Mouse (Mus musculus): ENCODE data around the gene Parp6. TPM values are rescaled to one million over a fixed set of nuclear protein-coding genes. Genes with fewer than 3 reads are reported as not detected.

Gene Parp6
- total and polyA plus RNA-seq, 3 experiments, result 6.4 to 13.8 TPM; not detected in 1

DNA sequence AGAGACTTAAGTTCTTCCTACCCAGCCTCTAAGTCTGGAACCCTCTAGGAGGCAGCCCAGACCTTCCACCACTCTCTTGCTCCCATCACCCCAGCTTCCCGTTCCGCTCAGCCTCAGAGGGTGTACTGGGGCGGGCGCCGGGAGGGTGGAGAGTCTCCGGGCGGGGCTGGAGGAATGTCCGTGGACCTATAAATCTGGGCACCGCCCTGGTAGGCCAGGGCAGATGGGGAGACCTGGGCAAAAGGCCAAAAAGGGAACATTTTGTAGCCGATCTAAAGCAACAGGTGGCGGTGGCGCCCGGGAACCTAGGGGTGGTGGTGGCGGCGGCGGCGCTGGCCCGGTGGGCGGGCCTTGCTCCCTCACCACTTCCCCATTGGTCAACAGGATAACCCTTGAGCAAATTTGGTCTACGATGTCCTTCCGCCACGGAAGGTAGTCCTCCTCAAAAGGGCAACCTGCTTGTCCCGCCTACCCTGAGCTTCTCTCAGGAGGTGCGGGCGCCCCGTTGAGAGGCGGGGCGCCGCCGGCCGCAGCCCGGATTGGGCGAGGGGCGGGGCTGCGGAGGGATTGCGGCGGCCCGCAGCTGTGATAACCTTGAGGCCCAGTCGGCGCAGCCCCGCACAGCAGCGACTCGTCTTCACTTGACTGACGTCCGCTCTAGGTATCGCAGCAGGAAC is 39.0 kb downstream of the Parp6 start, which contains the start of gene Pkm:
Pkm (plus strand) TSS at position 411 of the 677 bp plus-strand sequence.
- peak within 1 kb of the TSS; percentile 73 to 93 for H3K4me3 ChIP-seq (ENCODE audit: control insufficient read depth in 1 of 2, insufficient read depth in 1 of 2, low read depth in 2 of 2, low read length in 2 of 2)
- peak; percentile 100 for DNase-seq (ENCODE audit: low read depth, low spot score)
- H3K36me3 ChIP-seq (ENCODE audit: control insufficient read depth in 1 of 2, insufficient read depth in 2 of 2, low read length in 2 of 2), result peaks cover 3 to 55% of the 10 kb centered on the region in 2 experiments; a peak in 3 of 4 replicates
- H3K4me1 ChIP-seq (ENCODE audit: control insufficient read depth in 1 of 2, insufficient read depth in 2 of 2, low read length in 2 of 2), result peaks cover 16 to 40% of the 10 kb centered on the region in 2 experiments
- peak within 1 kb of the TSS; percentile 82 for H3K27ac ChIP-seq (ENCODE audit: control insufficient read depth, low read depth, low read length)
- peaks cover 48% of the 10 kb centered on the region for H3K79me2 ChIP-seq (ENCODE audit: control insufficient read depth, insufficient read depth, low read length, poor library complexity)
- no peaks in the 10 kb centered on the region for H3K9me3 ChIP-seq (replicated peaks; ENCODE audit: insufficient read depth, low read length)
- H3K9ac ChIP-seq (ENCODE audit: control insufficient read depth, low read depth, low read length, poor library complexity, severe bottlenecking), result peak within 1 kb of the TSS; percentile 81
- no peaks in the 10 kb centered on the region for H3K27me3 ChIP-seq (ENCODE audit: control insufficient read depth in 1 of 2, insufficient read depth in 2 of 2, low read length in 2 of 2)
- TF ChIP-seq SIN3A (IDR thresholded peaks at IDR 0.05; ENCODE audit: low read length) (peak; percentile 84), NELFE (IDR thresholded peaks at IDR 0.05; ENCODE audit: low read depth, low read length) (peak; percentile 99), CHD2 (IDR thresholded peaks at IDR 0.05; ENCODE audit: low read length) (peak; percentile 62), RAD21 (IDR thresholded peaks at IDR 0.05; ENCODE audit: low read depth, low read length) (no peak), POLR2A (IDR thresholded peaks at IDR 0.05; ENCODE audit: control insufficient read depth in 1 of 2, insufficient read depth in 1 of 2, low read depth in 1 of 2, low read length in 2 of 2, poor library complexity in 1 of 2) (peak in 1 of 2 experiments; percentile 96), ETS1 (IDR thresholded peaks at IDR 0.05; ENCODE audit: low read depth, low read length) (peak; percentile 67), KAT2A (conservative IDR thresholded peaks at IDR 0.05; ENCODE audit: low read depth, low read length) (peak; percentile 83), ZC3H11A (IDR thresholded peaks at IDR 0.05; ENCODE audit: low read depth, low read length) (no peak), RCOR1 (IDR thresholded peaks at IDR 0.05; ENCODE audit: low read depth, low read length) (peak; percentile 65), NRF1 (IDR thresholded peaks at IDR 0.05; ENCODE audit: insufficient read depth, low read depth, low read length, poor library complexity, severe bottlenecking) (no peak), ZMIZ1 (IDR thresholded peaks at IDR 0.05; ENCODE audit: low read depth, low read length) (peak; percentile 96), SMC3 (IDR thresholded peaks at IDR 0.05; ENCODE audit: low read depth, low read length) (peak; percentile 6; the same call in 1 of the 2 replicates), ZKSCAN1 (IDR thresholded peaks at IDR 0.05; ENCODE audit: low read depth, low read length) (no peak), ZNF384 (IDR thresholded peaks at IDR 0.05; ENCODE audit: low read depth, low read length) (no peak), POLR2AphosphoS2 (IDR thresholded peaks at IDR 0.05; ENCODE audit: low read length) (peak; percentile 83), BHLHE40 (IDR thresholded peaks at IDR 0.05; ENCODE audit: borderline replicate concordance, low read depth, low read length) (peak; percentile 38; the same call in 1 of the 2 replicates), MAZ (IDR thresholded peaks at IDR 0.05; ENCODE audit: low read depth, low read length) (peak; percentile 75; the same call in 1 of the 2 replicates), GATA1 (IDR thresholded peaks at IDR 0.05; ENCODE audit: low read depth, low read length) (0 out of 2 replicates have a peak, but pooled peaks have one; percentile 31), TBP (IDR thresholded peaks at IDR 0.05; ENCODE audit: low read depth, low read length) (peak; percentile 92), MYC (IDR thresholded peaks at IDR 0.05; ENCODE audit: low read depth, low read length) (0 out of 2 replicates have a peak, but pooled peaks have one; percentile 44), MXI1 (IDR thresholded peaks at IDR 0.05; ENCODE audit: low read depth, low read length) (no peak; the same call in none of the 2 replicates), HCFC1 (IDR thresholded peaks at IDR 0.05; ENCODE audit: low read depth, low read length) (peak; percentile 74), CTCF (IDR thresholded peaks at IDR 0.05 in 2 of 3, conservative IDR thresholded peaks at IDR 0.05 in 1 of 3; ENCODE audit: control insufficient read depth in 1 of 3, insufficient read depth in 1 of 3, low read depth in 2 of 3, low read length in 3 of 3, poor library complexity in 1 of 3, severe bottlenecking in 1 of 3) (0 out of 6 replicates have a peak, but pooled peaks of 1 of the 3 experiments have one; percentile 1), TCF12 (IDR thresholded peaks at IDR 0.05; ENCODE audit: low read depth, low read length) (peak; percentile 54), MAX (IDR thresholded peaks at IDR 0.05; ENCODE audit: low read length) (peak; percentile 38; the same call in 1 of the 2 replicates), EP300 (IDR thresholded peaks at IDR 0.05; ENCODE audit: low read depth in 1 of 2, low read length in 2 of 2) (peak in 1 of 2 experiments; percentile 58; a peak in 3 of 4 replicates), TAL1 (IDR thresholded peaks at IDR 0.05; ENCODE audit: low read length) (peak; percentile 30; the same call in 1 of the 2 replicates), ELF1 (IDR thresholded peaks at IDR 0.05; ENCODE audit: low read depth, low read length) (peak; percentile 46; the same call in 1 of the 2 replicates)

All from MEL (cell line).